Mouse (Mus musculus) macrophage (primary cell): Measurements from ENCODE around the gene Kifap3. TPM values are rescaled to one million over a fixed set of nuclear protein-coding genes. Genes with fewer than 3 reads are reported as not detected.

Source experiments
- H3K27ac ChIP-seq: fragments of 350-480 bp; formaldehyde crosslinking; 2 replicates; pipeline ENCODE4 v1.9.0; 2021
- H3K36me3 ChIP-seq: fragments of 350-480 bp; formaldehyde crosslinking; 2 replicates; pipeline ENCODE4 v1.9.0; 2021; ENCODE audit errors: inconsistent target
- H3K4me3 ChIP-seq: fragments of 350-480 bp; formaldehyde crosslinking; 2 replicates; pipeline ENCODE4 v1.9.0; 2021; ENCODE audit errors: inconsistent target
- H3K79me2 ChIP-seq: fragments of 350-480 bp; formaldehyde crosslinking; 2 replicates; pipeline ENCODE4 v1.9.0; 2021; ENCODE audit errors: inconsistent target
- WGBS: methylation state at CpG from one replicate; pipeline ENCODE4 v1.1.7; 2026; ENCODE audit warnings: inconsistent platforms; ENCODE audit not compliant: missing documents; 5-methylcytosine and 5-hydroxymethylcytosine counted together
- polyA plus RNA-seq: library from polyadenylated mRNA; stranded (reverse); fragments of 250-400 nt; gene quantifications from 3 replicates; pipeline ENCODE4 v1.2.4, GENCODE M21; 2018; ENCODE audit warnings: inconsistent platforms

The Kifap3 gene
- polyA plus RNA-seq, 1 experiment from 2014 or later = 16.0 TPM

DNA sequence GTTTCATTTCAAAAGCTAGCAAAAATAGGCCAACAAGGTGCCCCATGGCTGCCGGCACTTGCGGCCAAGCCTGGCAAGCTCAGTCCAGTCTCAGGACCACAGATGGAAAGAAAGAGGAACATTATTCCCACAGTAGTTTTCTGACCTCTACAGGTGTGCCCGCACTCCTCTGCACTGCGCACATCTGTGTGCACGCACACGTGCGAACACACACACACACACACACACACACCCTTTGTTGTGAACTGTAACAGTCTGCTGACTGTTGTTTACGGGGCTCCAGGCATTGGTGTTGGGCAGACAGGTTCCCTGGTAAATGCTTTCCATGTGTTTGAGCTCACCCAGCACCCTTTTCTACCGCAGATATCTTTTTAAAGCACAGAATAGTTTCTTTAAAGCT lies 131.4 kb downstream of the Kifap3 start:
- 88% methylated on average over 8 of the region's 9 CpGs for WGBS
- H3K36me3 ChIP-seq = no peaks in the 10 kb centered on the region
- H3K79me2 ChIP-seq = no peaks in the 10 kb centered on the region
- H3K27ac ChIP-seq = no peak overlapping the region
- no peak overlapping the region for H3K4me3 ChIP-seq

DNA sequence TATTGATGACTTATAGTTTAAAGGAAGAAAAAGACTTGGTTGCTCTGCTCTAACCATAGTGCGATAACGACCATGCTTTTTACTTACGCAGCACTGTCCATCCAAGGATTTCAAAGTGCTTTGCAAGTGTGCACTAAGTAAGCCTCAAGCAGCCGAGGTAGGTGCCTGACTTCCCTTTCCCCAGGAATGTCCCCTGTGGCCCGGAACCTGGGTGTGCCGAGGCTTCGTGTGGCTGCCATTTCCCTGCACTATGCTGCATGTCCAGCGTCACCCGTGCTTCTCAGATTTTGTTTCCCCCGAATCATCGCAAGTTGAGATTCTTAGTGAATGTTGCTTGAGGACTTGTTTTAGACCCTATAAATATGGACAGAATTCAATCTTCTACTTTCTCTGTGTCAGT lies 132.6 kb downstream of the Kifap3 start:
- H3K27ac ChIP-seq = no peak overlapping the region
- H3K79me2 ChIP-seq = no peaks in the 10 kb centered on the region
- 96% methylated on average over 11 of the region's 11 CpGs for WGBS
- no peak overlapping the region for H3K4me3 ChIP-seq
- no peaks in the 10 kb centered on the region for H3K36me3 ChIP-seq

GRCm38 (mm10) chr1:163917349-163918160 lies 138.2 kb downstream of the Kifap3 start:
- no peak overlapping the region for H3K27ac ChIP-seq
- no peaks in the 10 kb centered on the region for H3K79me2 ChIP-seq

DNA sequence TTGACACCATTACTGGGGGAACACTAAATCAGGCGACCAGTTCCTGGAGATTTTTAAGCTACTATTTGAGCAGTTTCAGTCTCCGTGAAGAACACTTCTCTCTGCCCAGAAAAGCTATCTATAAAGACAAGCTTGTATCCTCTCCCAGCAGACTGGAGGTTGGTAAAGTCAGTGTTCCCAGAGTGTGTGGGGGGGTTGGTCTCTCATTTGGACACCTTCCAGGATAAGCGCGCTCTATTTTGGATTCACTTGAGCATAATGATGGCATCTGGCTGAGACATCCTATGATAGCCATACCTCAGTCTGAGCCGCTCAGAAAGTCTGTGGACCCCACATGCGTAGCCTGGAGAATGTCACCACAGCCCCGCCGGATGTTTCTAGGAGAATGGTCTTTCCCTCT lies 144.7 kb downstream of the Kifap3 start:
- no peaks in the 10 kb centered on the region for H3K79me2 ChIP-seq
- H3K4me3 ChIP-seq = no peak overlapping the region
- H3K36me3 ChIP-seq = no peaks in the 10 kb centered on the region
- no peak overlapping the region for H3K27ac ChIP-seq
- 96% methylated on average over 8 of the region's 8 CpGs for WGBS

More at GRCm38 (mm10) chr1:163917349-163918160, 138.2 kb downstream of the Kifap3 start:
- no peak overlapping the region for H3K4me3 ChIP-seq
- WGBS = 100% methylated on average over 5 of the region's 5 CpGs
- H3K36me3 ChIP-seq = no peaks in the 10 kb centered on the region

DNA sequence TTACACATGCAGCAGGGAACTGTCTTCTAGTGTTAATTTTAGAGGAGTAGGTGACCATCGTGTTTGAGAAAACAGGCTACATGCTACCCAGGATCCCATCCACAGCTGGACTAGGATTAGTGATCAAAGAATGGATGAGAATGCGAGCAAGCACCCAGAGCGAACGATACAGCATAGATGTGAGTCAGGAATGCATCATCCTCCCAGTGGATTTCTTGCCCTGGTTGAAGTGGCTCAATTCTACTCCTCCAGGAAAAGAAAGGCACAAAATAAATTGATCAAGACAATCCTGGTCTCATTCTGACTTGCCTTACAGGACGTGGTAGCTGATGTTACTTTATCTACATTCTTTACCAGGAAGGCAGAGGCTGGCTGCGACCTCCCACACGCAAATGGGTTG lies 149.5 kb downstream of the Kifap3 start, which contains the start of gene Scyl3:
Gene Scyl3, plus strand, starts transcription at position 255 of the 400 bp plus-strand sequence.
- WGBS = 89% methylated on average over 7 of the region's 7 CpGs
- Histone ChIP-seq H3K79me2 (peaks cover 37% of the 10 kb centered on the region), H3K4me3 (peak within 1 kb of the TSS; percentile 32), H3K27ac (no peak within 1 kb of the TSS), H3K36me3 (peaks cover 7% of the 10 kb centered on the region; the same call in 1 of the 2 replicates)

- under 1% methylated on average over 77 of the region's 77 CpGs for WGBS
- Histone ChIP-seq H3K36me3 (peaks cover 17% of the 10 kb centered on the region; the same call in 1 of the 2 replicates), H3K4me3 (peak overlapping the region; percentile 74), H3K79me2 (peaks cover 38% of the 10 kb centered on the region), H3K27ac (0 out of 2 replicates have a peak overlapping the region, but pooled peaks have one; percentile 28)
Measured at GRCm38 (mm10) chr1:163929636-163930457, 150.5 kb downstream of the Kifap3 start.

DNA sequence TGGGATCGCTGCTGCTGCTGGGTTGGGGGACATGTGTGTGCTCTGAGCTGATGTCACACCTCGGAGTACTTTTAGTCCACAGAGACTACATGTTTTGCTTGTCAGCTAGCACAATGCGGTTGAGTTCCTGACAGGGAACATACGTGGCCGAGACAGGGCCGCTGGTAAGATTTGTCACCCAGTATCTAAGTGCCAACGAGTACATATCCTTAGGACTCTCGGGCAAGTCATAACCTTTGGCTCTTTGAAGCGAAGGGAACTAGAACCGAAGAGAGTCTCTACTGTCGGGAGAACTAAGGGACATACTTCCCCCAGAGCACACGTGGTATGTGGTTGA lies 151.0 kb downstream of the Kifap3 start:
- Histone ChIP-seq H3K36me3 (peaks cover 23% of the 10 kb centered on the region; the same call in 1 of the 2 replicates), H3K4me3 (peak overlapping the region; percentile 74), H3K79me2 (peaks cover 43% of the 10 kb centered on the region), H3K27ac (0 out of 2 replicates have a peak overlapping the region, but pooled peaks have one; percentile 28)
- 0% methylated on average over 12 of the region's 12 CpGs for WGBS

DNA sequence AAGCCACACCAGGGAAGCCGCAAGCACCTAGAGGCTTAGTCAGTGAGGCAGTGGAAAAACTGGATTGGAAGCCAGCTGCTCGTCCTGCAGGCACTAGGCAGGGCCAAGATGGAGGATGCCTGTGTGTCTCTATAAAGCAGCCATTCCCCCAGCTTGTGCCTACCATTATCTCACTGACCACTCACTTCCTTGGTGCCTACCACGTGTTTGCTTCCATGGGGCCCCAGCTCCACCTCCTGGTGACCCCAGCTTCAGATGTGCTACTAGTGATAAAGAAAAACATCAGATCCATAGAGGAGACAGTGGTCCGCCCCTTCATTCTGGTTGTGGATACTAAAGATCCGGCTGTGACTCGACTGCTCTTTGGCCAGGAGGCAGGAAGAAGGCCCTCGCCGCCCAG lies 152.4 kb downstream of the Kifap3 start:
- Histone ChIP-seq H3K79me2 (peaks cover 53% of the 10 kb centered on the region), H3K27ac (no peak overlapping the region), H3K36me3 (peaks cover 33% of the 10 kb centered on the region; the same call in 1 of the 2 replicates), H3K4me3 (no peak overlapping the region)
- 91% methylated on average over 8 of the region's 8 CpGs for WGBS

GRCm38 (mm10) chr1:163934591-163934990 lies 155.2 kb downstream of the Kifap3 start:
- peaks cover 53% of the 10 kb centered on the region for H3K79me2 ChIP-seq
- WGBS = 92% methylated on average over 2 of the region's 2 CpGs
- peaks cover 56% of the 10 kb centered on the region for H3K36me3 ChIP-seq
- H3K4me3 ChIP-seq = no peak overlapping the region
- H3K27ac ChIP-seq = no peak overlapping the region

GRCm38 (mm10) chr1:163942056-163942455 lies 162.7 kb downstream of the Kifap3 start:
- peaks cover 92% of the 10 kb centered on the region for H3K36me3 ChIP-seq
- no peak overlapping the region for H3K27ac ChIP-seq
- no peak overlapping the region for H3K4me3 ChIP-seq
- 92% methylated on average over 6 of the region's 6 CpGs for WGBS
- H3K79me2 ChIP-seq = no peaks in the 10 kb centered on the region

DNA sequence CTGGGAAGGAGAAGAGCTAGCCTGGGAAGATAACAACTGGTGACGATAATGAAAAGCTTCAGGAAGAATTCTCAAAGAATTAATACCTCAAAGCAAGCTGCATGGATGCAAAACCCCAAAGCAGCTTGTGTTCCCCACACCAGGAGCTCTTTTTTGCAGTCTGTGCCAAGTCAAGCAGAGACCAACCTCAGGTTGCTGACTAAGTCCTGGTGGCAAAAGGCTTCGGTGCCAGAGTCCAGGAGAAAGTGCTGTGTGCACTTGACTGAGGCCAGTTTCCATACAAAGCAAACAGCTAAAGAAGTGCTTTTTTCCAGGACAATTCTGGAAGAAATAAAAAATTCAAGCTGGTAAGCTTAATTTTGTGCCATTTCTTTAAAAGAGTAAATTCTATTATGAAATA lies 174.0 kb downstream of the Kifap3 start:
- H3K4me3 ChIP-seq = no peak overlapping the region
- peaks cover 62% of the 10 kb centered on the region for H3K36me3 ChIP-seq
- no peak overlapping the region for H3K27ac ChIP-seq
- H3K79me2 ChIP-seq = no peaks in the 10 kb centered on the region
- WGBS = 96% methylated on average over 2 of the region's 2 CpGs

DNA sequence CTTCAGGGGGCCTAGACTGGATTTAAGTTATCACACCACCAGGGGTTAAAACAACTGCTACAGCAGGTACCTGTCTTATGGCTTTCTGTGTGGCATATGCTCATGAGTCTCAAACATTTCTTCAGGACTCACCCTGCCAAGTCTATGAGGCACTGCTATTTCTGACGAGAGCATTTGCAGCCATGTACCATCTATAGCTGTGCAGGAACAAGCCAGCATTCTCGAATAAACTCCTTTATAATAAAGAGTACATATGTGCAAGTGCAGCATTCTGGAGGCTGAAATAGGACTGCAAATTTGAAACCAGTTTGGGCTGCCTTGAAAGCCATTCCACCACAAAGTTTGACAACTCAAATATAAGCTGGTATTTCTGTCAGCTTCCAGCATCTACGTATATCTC lies 178.7 kb downstream of the Kifap3 start:
- Histone ChIP-seq H3K36me3 (peaks cover 20% of the 10 kb centered on the region), H3K4me3 (no peak overlapping the region), H3K79me2 (no peaks in the 10 kb centered on the region), H3K27ac (no peak overlapping the region)
- WGBS = 97% methylated on average over 3 of the region's 3 CpGs

DNA sequence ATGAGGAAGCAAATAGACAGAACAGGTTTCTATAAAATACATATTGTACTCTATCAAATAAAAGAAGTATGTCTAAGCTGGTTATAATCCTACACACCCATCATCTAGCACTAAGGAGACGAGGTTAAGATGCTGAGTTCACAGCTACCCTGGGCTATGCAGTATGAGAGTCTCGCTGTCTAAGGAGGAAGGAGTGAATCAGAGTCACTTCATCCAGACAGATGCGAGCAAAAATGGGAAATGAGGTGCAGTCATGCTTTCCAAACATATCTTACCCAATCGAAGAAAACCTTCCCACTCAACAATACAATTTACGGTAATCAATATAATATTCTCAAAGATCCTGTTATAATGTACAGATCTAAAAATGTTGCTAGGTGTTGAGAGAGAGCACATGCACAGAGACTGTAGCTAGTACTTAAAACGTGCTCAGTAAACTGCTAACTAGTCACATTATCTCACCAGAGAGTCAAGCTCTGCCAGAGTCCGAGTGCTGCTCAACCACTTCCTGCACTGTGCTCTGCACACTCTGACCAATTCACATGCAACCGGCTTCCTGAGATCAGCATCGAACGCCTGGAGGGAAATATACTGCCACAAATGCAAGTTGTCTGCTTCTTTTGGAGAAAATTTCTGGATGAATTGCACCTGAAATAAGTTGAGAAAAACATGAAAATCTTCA lies 184.8 kb downstream of the Kifap3 start:
- WGBS = 10% methylated on average over 10 of the region's 10 CpGs
- Histone ChIP-seq H3K36me3 (no peaks in the 10 kb centered on the region), H3K4me3 (no peak overlapping the region), H3K79me2 (no peaks in the 10 kb centered on the region), H3K27ac (peak overlapping the region; percentile 69)
